Mouse (Mus musculus): ENCODE data around the gene Alg13. TPM values are rescaled to one million over a fixed set of nuclear protein-coding genes. Genes with fewer than 3 reads are reported as not detected.

The Alg13 gene
- polyA plus RNA-seq, 1 experiment from 2014 or later: 8.5 TPM

DNA sequence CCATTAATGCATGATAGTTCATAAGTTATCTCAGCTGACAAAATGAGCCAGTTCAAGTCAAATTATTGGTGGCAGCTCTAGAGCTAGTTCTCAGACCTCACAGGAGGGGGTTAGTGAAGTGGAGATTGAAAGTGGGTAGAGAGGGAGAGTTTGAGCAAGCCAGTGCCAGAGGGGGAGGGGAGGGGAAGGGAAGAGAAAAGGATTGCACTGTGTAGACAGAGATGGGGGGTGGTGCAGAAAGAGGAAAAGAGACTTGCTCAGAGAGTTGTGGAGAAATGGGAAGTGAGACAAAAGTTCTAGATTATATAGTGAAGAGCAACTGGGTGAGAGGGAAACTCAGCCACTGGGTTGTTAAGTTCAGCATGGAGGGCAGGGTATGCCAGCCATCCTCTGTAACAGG, 20.8 kb downstream of the Alg13 start:
- ATAC-seq: no peak
- Histone ChIP-seq H3K27ac (ENCODE audit: low read depth, low read length) (no peak overlapping the region), H3K4me1 (replicated peaks; ENCODE audit: control insufficient read depth, insufficient read depth, low read length) (no peaks in the 10 kb centered on the region), H3K36me3 (ENCODE audit: control insufficient read depth, insufficient read depth) (no peaks in the 10 kb centered on the region), H3K4me3 (ENCODE audit: low read depth, low read length) (no peak overlapping the region), H3K9ac (ENCODE audit: low read depth, low read length) (no peak overlapping the region), H3K9me3 (ENCODE audit: control insufficient read depth) (no peaks in the 10 kb centered on the region), H3K27me3 (replicated peaks; ENCODE audit: control insufficient read depth, insufficient read depth, low read length) (no peaks in the 10 kb centered on the region), H3K4me2 (replicated peaks; ENCODE audit: low read depth) (no peak overlapping the region)
- TF ChIP-seq CTCF (IDR thresholded peaks at IDR 0.05; ENCODE audit: low read depth): no peak

DNA sequence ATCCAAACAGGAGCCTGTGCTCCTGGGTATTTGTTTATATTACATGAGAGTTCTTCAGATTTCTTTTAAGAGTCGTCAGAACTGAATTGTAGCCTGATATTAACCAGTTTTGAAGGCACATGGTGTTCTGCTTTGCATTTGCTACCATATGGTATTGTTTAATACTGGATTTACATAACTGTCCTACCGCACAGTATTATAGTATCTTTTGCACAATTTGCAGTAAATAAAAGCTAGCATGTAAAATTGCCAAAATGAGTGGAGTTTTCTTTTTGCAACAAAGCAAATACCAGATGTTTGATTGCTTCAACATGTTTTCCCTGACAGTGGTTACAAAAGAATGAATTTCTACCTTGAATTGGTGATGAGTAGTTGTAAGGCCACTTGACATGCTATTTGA, 56.6 kb downstream of the Alg13 start:
- Histone ChIP-seq H3K9ac (ENCODE audit: low read depth, low read length) (no peak overlapping the region), H3K4me2 (replicated peaks; ENCODE audit: low read depth) (no peak overlapping the region), H3K9me3 (ENCODE audit: control insufficient read depth) (no peaks in the 10 kb centered on the region), H3K27me3 (replicated peaks; ENCODE audit: control insufficient read depth, insufficient read depth, low read length) (no peaks in the 10 kb centered on the region), H3K4me3 (ENCODE audit: low read depth, low read length) (no peak overlapping the region), H3K4me1 (replicated peaks; ENCODE audit: control insufficient read depth, insufficient read depth, low read length) (no peaks in the 10 kb centered on the region), H3K36me3 (ENCODE audit: control insufficient read depth, insufficient read depth) (no peaks in the 10 kb centered on the region), H3K27ac (ENCODE audit: low read depth, low read length) (no peak overlapping the region)
- WGBS: 70% methylated on average over 2 of the region's 2 CpGs
- no peak for ATAC-seq
- no peak for TF ChIP-seq CTCF (IDR thresholded peaks at IDR 0.05; ENCODE audit: low read depth)

DNA sequence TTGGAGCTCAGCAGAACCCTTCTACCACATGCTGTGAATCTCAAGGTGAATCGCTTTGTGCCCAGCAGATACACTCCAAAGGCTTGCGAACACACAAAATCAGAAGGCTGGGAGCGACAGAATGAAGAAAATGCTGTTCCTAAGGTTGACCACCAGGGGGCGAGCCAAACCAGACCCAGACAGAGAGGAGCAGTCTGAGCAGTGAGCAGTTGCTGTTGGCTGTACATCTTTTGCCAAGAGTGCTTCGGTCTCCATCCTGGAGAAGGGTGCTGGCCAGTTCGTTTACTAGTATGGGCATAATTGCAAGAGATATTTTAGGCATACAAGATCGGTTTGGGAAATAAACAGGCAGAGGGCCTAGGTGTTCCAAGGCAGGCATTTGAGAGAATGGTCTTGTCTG, 85.9 kb downstream of the Alg13 start:
- H3K4me2 ChIP-seq (replicated peaks; ENCODE audit: low read depth): no peak overlapping the region
- no peak overlapping the region for H3K27ac ChIP-seq (ENCODE audit: low read depth, low read length)
- H3K4me3 ChIP-seq (ENCODE audit: low read depth, low read length): no peak overlapping the region
- no peaks in the 10 kb centered on the region for H3K4me1 ChIP-seq (replicated peaks; ENCODE audit: control insufficient read depth, insufficient read depth, low read length)
- H3K27me3 ChIP-seq (replicated peaks; ENCODE audit: control insufficient read depth, insufficient read depth, low read length): no peaks in the 10 kb centered on the region
- H3K36me3 ChIP-seq (ENCODE audit: control insufficient read depth, insufficient read depth): no peaks in the 10 kb centered on the region
- ATAC-seq: no peak
- WGBS: 36% methylated on average over 7 of the region's 7 CpGs
- no peaks in the 10 kb centered on the region for H3K9me3 ChIP-seq (ENCODE audit: control insufficient read depth)
- peak; percentile 89 for TF ChIP-seq CTCF (IDR thresholded peaks at IDR 0.05; ENCODE audit: low read depth)
- H3K9ac ChIP-seq (ENCODE audit: low read depth, low read length): no peak overlapping the region

DNA sequence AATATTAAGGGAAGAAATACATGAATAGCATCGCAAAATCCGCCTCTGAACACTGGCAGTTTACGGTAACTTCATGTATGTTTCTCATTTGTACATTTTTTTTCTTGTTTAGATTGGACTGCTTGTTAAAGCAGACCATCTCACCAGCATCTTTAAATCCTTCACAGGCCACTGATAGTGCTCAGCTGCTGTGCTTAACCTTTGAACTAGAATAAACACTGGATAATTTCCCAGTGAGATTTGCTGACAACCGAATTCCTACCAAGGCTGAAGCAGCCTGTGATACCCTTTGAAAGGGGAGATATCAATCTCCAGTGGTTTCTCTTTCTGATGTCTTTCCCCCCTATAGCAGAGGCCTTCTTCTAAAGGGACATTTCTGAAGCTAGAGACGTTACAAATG, 90.4 kb downstream of the Alg13 start:
- WGBS: 51% methylated on average over 5 of the region's 5 CpGs
- H3K27me3 ChIP-seq (replicated peaks; ENCODE audit: control insufficient read depth, insufficient read depth, low read length): no peaks in the 10 kb centered on the region
- H3K4me3 ChIP-seq (ENCODE audit: low read depth, low read length): no peak overlapping the region
- TF ChIP-seq CTCF (IDR thresholded peaks at IDR 0.05; ENCODE audit: low read depth): no peak
- no peak for ATAC-seq
- H3K9me3 ChIP-seq (ENCODE audit: control insufficient read depth): no peaks in the 10 kb centered on the region
- H3K9ac ChIP-seq (ENCODE audit: low read depth, low read length): no peak overlapping the region
- H3K4me2 ChIP-seq (replicated peaks; ENCODE audit: low read depth): no peak overlapping the region
- no peaks in the 10 kb centered on the region for H3K36me3 ChIP-seq (ENCODE audit: control insufficient read depth, insufficient read depth)
- no peaks in the 10 kb centered on the region for H3K4me1 ChIP-seq (replicated peaks; ENCODE audit: control insufficient read depth, insufficient read depth, low read length)
- H3K27ac ChIP-seq (ENCODE audit: low read depth, low read length): no peak overlapping the region

DNA sequence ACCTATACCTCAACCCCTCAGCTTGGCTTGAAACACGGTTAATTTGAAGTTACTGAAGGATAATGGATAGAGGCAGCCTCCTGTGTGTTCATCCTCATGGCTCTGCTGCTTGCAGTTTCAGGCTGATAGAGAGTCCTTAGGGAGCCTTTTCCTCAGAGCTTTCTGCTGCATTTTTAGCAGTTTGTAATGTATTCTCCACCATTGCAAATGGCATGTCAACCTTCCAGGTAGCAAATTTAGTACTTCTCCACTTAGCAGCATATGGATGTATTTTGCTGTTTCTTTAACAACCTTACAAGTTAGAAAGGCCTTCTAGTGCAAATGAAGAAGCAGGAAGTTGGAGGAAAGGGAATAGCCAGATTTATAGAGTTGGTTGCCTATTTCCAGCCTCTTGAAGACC, 102.7 kb downstream of the Alg13 start:
- Histone ChIP-seq H3K4me2 (replicated peaks; ENCODE audit: low read depth) (no peak overlapping the region), H3K4me3 (ENCODE audit: low read depth, low read length) (no peak overlapping the region), H3K36me3 (ENCODE audit: control insufficient read depth, insufficient read depth) (no peaks in the 10 kb centered on the region), H3K27ac (ENCODE audit: low read depth, low read length) (no peak overlapping the region), H3K4me1 (replicated peaks; ENCODE audit: control insufficient read depth, insufficient read depth, low read length) (no peaks in the 10 kb centered on the region), H3K9me3 (ENCODE audit: control insufficient read depth) (no peaks in the 10 kb centered on the region), H3K9ac (ENCODE audit: low read depth, low read length) (no peak overlapping the region), H3K27me3 (replicated peaks; ENCODE audit: control insufficient read depth, insufficient read depth, low read length) (no peaks in the 10 kb centered on the region)
- 59% methylated on average over 1 of the region's 1 CpGs for WGBS
- no peak for TF ChIP-seq CTCF (IDR thresholded peaks at IDR 0.05; ENCODE audit: low read depth)
- ATAC-seq: no peak

DNA sequence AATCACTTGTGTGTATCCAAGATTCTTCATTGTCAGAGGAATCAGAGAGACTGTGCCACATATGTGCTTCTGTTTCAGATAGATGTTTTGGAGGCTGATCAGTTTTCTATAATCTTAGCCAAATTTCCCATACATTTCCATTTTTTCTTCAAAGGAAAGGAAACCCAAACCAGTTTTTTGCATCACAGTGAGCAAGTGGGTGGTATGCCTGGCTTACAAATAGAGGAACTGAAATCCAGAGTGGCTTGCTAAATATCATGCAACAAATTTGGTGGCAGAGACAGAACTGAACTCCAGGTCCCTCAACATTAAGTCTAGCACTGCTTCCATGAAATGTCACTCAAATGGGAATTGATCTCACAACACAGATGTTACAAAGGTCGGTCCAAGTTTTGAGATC, 103.5 kb downstream of the Alg13 start:
- ATAC-seq: no peak

DNA sequence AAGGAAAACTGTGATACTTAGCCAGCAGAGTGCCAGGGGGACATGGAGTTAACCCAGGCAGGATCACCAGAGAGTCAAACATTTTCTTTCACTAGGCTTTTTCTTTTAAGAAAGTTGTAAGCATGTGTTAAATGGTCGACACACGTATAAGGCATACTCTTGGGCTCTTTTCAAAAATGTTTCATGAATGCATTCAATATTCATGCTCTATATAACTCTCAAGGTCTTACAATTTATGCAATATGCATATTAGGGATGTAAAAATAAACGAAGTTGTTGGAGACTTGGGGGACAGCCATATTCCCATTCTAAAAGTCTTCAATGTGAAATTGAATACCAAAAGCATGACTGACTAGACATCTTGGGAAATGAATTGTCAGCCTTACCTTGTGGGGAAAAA, 106.2 kb downstream of the Alg13 start:
- ATAC-seq: no peak
- H3K27ac ChIP-seq (ENCODE audit: low read depth, low read length): no peak overlapping the region
- no peak overlapping the region for H3K9ac ChIP-seq (ENCODE audit: low read depth, low read length)
- no peak overlapping the region for H3K4me3 ChIP-seq (ENCODE audit: low read depth, low read length)
- H3K4me1 ChIP-seq (replicated peaks; ENCODE audit: control insufficient read depth, insufficient read depth, low read length): no peaks in the 10 kb centered on the region
- H3K4me2 ChIP-seq (replicated peaks; ENCODE audit: low read depth): no peak overlapping the region
- no peaks in the 10 kb centered on the region for H3K27me3 ChIP-seq (replicated peaks; ENCODE audit: control insufficient read depth, insufficient read depth, low read length)
- WGBS: 72% methylated on average over 3 of the region's 3 CpGs
- no peak for TF ChIP-seq CTCF (IDR thresholded peaks at IDR 0.05; ENCODE audit: low read depth)
- no peaks in the 10 kb centered on the region for H3K9me3 ChIP-seq (ENCODE audit: control insufficient read depth)
- no peaks in the 10 kb centered on the region for H3K36me3 ChIP-seq (ENCODE audit: control insufficient read depth, insufficient read depth)

More for the DNA sequence above, 103.5 kb downstream of the Alg13 start:
- Histone ChIP-seq H3K9ac (ENCODE audit: low read depth, low read length) (no peak overlapping the region), H3K4me2 (replicated peaks; ENCODE audit: low read depth) (no peak overlapping the region), H3K4me3 (ENCODE audit: low read depth, low read length) (no peak overlapping the region), H3K9me3 (ENCODE audit: control insufficient read depth) (no peaks in the 10 kb centered on the region), H3K27ac (ENCODE audit: low read depth, low read length) (no peak overlapping the region), H3K4me1 (replicated peaks; ENCODE audit: control insufficient read depth, insufficient read depth, low read length) (no peaks in the 10 kb centered on the region), H3K27me3 (replicated peaks; ENCODE audit: control insufficient read depth, insufficient read depth, low read length) (no peaks in the 10 kb centered on the region), H3K36me3 (ENCODE audit: control insufficient read depth, insufficient read depth) (no peaks in the 10 kb centered on the region)
- TF ChIP-seq CTCF (IDR thresholded peaks at IDR 0.05; ENCODE audit: low read depth): no peak
- WGBS: 83% methylated on average over 1 of the region's 1 CpGs

Small RNA genes within 50 kb of the gene (microRNA-seq; reads per million reads assigned to microRNA genes)
- not detected for gene Mir680-2

Other genes starting within 250 kb of the Alg13 start
- 0.33 and 0.38 TPM in 2 replicates for gene A730046J19Rik, start 164.1 kb upstream of the Alg13 start, polyA plus RNA-seq (2015; fragmentation: Nextera tagmentation; extraction: Ambion mirVana)
- gene Trpc5os, start 138.8 kb downstream of the Alg13 start, polyA plus RNA-seq (2015; fragmentation: Nextera tagmentation; extraction: Ambion mirVana): not detected in 2 replicates